Mouse (Mus musculus) kidney, adult 18-20 months (tissue): ENCODE results near the gene Hoxb5.

Experiments used
- DNase-seq: peaks from one replicate; pipeline ENCODE4 v3.0.0; 2021

The Hoxb5 gene

GRCm38 (mm10) chr11:96319910-96320309, 16.8 kb downstream of the Hoxb5 start:
- DNase-seq: peak; percentile 75

DNA sequence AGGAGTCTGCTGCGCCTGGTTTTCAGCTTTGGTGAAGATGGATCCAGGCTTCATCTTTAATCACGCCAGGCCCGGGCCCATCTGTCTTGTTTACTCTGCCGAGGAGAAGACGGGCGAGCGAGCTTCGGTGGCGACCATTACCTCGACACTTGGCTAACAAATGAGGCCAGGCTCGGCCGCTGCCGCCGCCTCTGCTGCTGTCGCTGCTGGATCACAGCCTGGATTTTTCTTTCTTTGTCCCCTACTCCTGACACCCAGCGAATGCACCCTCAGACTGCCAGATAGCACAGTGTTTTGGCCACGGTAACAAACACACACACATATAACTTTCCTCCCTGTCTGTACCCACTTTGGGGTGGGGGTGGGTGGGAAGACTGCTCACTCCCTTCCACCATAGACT, 17.6 kb downstream of the Hoxb5 start:
- DNase-seq: peak; percentile 55

- no peak for DNase-seq
Observed at GRCm38 (mm10) chr11:96321846-96322245, 18.7 kb downstream of the Hoxb5 start.

GRCm38 (mm10) chr11:96322738-96323137, 19.6 kb downstream of the Hoxb5 start:
- DNase-seq: no peak

DNA sequence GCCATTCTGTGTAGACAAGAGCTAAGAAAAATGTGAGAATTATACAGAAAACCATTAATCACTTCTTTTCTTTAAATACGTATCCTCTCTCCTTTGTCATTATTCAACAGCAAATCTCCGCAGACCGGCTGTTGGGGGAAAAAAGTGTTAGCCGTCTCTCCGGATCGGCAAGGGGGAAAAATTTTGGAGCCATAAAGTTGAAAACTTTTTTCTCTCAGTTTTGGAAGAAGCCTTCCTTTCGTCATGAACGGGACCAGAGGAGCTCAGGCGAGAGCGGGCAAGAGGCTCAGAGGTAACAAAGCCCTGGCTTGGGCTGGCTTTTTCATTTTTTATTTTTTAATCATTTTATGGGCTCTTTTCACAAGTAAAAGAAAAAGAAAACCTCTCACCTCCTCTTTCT, 20.0 kb downstream of the Hoxb5 start, which contains the start of gene Hoxb3:
TSS of gene Hoxb3 (plus strand) at position 173 of the 400 bp plus-strand sequence.
- DNase-seq: no peak

- no peak for DNase-seq
Observed at GRCm38 (mm10) chr11:96324125-96324524, 21.0 kb downstream of the Hoxb5 start.

DNA sequence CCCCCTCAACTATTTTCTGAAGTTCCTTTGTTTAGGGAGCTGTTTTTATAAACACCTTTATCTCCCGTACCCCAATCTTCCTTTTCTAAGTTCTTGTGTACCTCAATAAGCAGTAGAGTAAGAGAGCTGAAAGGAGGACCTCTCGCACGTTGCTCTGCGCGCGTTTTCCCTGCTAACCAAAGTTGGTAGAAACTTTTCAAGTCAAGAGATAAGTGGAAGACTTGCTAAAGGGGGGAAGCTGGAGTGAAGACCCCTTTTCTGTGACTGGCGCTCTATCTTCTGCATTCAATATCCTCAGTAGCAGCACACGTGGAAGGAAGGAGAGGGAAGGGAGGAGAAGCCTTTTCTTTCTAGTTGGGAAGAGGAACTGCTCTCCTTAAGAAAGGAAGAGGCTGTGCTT, 21.8 kb downstream of the Hoxb5 start:
- DNase-seq: no peak

DNA sequence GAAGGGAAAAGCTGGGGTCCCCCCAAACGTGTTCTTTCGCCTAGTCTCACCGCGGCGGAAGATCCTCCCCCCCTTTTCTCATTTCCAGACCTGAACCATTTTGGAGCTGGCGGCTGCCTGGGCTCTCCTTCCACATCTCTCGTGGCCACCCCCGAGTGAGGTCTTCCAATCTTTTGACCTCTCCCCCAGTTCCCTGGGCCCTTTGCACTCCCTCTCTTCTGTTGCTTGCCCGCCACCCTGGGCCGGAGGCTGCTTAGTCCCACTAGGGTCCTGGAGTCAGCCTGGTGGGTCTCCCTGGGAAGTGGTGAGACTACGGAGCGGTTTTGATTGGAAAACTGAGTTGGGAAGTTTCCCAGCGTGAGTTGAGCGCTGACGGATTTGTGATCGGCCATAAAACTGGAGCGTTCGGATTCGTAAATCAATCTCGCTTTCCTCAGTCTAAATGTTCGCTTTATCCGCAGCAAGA, 22.6 kb downstream of the Hoxb5 start:
- no peak for DNase-seq

- DNase-seq: no peak
Observed at GRCm38 (mm10) chr11:96326705-96327104, 23.6 kb downstream of the Hoxb5 start.

DNA sequence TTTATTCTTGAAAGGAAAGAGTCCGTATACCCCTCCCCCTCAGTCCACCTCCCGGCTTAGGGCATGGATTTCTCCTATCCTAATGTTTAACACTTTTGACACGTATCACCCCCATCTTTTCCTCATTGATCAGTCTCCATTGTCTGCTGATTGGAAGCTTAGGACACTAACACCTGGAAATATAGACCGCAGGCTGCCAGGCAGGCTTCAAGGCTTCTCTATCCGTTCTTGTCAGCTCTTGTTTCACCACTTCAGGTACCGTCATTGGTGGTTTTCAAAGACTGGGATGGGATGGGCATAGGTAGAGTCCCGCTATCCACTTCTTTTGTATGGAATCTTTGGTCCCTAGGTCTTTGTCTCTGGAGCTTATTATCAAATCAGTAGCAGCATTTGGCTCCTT, 24.0 kb downstream of the Hoxb5 start:
- no peak for DNase-seq

DNA sequence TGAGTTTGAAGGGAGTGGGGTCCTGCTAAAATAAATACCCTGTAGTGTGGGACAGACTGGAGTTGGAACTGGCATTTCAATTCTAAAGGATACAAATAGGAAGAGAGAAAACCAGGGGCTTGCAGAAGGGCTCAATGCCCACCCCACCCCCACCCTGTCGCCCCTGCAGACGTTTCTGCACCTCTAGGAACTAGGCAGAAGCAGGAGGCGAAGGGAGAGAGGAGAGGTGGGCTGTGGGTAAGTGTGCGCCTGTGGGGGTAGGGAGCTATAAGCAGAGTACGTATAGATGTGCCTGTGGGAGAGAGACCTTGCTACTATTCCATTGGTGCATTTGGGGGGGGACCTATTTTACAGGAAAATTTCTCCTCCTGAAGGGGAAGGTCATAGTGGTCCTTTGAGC, 24.6 kb downstream of the Hoxb5 start:
- DNase-seq: no peak

- no peak for DNase-seq
Observed at GRCm38 (mm10) chr11:96328605-96329004, 25.5 kb downstream of the Hoxb5 start.

- DNase-seq: no peak
Observed at GRCm38 (mm10) chr11:96332105-96332504, 29.0 kb downstream of the Hoxb5 start.

- no peak for DNase-seq
Observed at GRCm38 (mm10) chr11:96332618-96333032, 29.5 kb downstream of the Hoxb5 start.

DNA sequence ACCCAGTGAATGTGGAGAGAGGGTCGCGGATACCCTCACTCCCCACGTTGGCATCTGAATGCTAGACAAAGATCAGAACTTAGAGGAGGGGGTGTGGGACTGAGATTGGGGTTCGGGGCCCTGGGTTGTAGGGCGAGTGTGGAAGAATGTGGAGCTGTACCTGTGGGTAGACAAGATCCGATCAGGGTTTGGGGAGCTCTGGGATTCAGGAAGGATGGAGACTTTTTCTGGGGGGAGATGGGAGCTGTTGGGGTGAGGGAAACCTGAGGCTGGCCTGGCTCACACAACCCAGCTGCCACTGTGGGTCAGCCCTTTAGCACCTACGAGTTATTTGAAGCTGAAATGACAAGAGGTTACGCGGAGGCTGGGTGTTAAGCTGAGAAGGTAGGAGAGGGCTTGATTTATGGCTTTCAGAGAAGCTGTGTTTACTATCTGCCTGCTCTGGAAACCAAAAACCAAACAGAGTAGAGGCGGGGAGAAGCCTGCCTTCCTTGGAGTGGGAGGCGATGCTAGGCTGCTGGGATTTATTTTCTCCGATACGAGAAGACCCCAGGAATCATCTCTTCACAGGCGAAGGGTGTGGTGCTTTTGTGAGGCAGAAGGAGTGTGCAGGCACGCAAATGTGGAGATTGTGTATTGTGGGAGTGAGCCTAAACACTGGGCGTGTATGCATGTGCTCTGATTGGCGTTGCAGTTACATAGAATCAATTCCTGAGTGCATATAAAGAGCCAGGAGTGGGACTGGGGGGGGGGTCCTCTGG, 30.3 kb downstream of the Hoxb5 start:
- DNase-seq: no peak

- no peak for DNase-seq
Observed at GRCm38 (mm10) chr11:96334002-96334364, 30.8 kb downstream of the Hoxb5 start.

DNA sequence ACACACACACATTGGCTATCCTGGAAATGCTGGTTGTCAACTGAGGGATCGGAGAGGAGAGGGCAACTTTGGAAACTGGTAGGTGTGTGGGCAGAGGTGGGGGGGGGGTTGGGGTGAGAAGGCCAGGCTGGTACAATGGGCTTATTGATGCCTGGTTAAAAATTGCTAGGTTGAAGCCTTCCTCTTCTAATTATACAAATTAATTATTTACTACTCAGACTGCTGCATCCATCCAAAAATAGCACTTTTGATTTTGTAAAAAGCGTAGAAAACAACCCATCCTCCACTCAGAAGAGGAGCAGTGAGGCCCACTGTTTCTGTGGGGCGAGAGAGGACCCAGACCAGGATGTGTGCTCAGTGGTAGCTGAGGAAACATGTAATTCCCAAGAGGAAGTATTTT, 31.9 kb downstream of the Hoxb5 start:
- no peak for DNase-seq

GRCm38 (mm10) chr11:96336597-96336996, 33.5 kb downstream of the Hoxb5 start:
- DNase-seq: peak; percentile 40

GRCm38 (mm10) chr11:96337026-96337425, 33.9 kb downstream of the Hoxb5 start:
- DNase-seq: no peak

- peak; percentile 33 for DNase-seq
Observed at GRCm38 (mm10) chr11:96338957-96339855, 36.1 kb downstream of the Hoxb5 start.

GRCm38 (mm10) chr11:96340698-96341365, 37.7 kb downstream of the Hoxb5 start:
- peak; percentile 67 for DNase-seq

DNA sequence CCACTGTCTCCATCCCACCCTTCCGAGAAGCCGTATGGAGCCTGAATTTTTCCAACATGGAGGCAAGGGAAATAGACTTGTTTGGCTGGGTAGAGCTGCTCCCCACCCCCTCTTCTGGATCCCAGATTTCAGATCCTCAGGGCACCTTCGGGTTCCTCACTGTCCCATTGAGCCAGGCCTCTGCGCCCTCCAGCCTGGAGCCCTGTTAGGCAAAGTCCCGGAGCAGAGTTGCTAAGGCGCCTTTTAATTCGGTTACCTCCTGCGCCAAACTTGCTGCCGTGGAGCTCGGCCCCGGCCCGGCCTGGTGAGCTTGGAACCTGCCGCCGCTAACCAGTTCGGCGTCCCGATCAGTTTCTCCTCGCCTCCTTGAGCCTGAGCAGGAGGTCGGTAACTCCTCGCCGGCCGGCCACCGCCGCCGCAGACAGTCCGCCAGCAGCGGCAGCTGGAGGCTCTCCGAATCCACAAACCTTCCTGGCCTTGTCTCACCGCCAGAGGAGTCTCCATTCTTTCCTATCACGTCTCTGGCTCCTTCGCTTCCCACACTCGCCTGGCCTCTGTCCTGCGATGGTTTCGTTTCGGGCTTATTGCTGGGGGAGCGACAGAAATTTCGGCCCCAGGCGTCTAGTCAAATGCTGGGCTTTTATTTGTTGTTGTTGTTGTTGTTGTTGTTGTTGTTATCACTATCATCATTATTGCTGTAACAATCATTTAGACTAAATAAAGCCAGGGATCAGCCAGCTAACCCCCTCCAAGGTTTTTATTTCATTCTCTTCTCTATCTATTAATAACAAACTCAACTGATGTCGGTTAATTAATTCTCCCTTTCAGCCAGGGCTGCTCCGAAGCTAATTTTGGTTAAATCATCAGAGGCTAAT, 38.8 kb downstream of the Hoxb5 start:
- DNase-seq: peak; percentile 86
